Mouse (Mus musculus) thymus, adult 2 months (tissue): ENCODE results near the gene Sh3pxd2a.

ENCODE experiments used
- CTCF ChIP-seq: fragments of 200-500 bp; IDR thresholded peaks from 2 replicates; pipeline ENCODE4 v1.5.1; 2012; ENCODE audit warnings: mild to moderate bottlenecking, control low read depth, low read length, moderate library complexity, borderline replicate concordance; ENCODE audit not compliant: control insufficient read depth, poor library complexity, insufficient read depth; ENCODE audit errors: extremely low read depth
- POLR2A ChIP-seq: fragments of 200-500 bp; IDR thresholded peaks from 2 replicates; pipeline ENCODE4 v1.6.1; 2012; ENCODE audit warnings: mild to moderate bottlenecking, low read length, control low read depth, moderate library complexity; ENCODE audit not compliant: control insufficient read depth, poor library complexity, insufficient read depth; ENCODE audit errors: extremely low read depth

- TF ChIP-seq CTCF: no peak
- TF ChIP-seq POLR2A: no peak
Measured at GRCm38 (mm10) chr19:47430160-47430559, 34.0 kb downstream of the Sh3pxd2a start.
